Comparison of ENCODE assay signal across 9 mouse cellular contexts in the genomic region with DNA sequence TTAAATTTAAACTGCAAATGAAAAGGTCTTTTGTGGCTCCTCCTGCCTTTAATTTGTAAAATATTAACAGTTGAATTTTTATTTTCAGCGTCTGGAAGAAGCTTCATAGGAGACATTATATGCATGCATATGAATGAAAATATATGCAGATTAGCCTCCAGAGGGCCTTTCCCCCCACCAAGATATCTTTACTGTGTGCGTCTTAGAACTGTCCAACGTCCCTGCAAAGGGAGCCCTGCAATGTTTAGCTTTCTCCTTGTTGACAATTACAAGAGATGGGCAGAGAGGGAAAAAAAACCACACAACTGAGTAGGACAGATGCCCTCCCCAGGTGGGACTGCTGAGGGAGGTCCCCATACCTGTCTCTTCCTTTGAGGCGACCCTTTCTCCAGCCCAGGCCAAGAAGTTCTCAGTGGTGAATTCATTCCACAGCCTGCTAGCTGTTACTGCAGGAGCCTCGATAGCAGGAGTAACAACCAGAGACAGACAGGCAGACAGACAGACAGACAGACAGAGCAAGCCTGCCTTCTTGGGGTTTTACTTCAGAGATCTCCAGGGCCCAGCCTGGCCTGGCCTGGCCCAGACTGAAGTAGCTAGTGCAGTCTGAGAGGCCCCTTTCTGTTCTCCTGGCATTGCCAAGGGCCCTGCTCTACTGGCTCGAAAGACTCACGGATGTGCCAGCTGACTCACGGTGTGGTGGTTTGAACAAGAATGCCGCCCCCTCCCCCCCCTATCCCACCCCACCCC. TPM values are rescaled to one million over a fixed set of nuclear protein-coding genes. Genes with fewer than 3 reads are reported as not detected.
A peak's percentile ranks its signal among the peaks of the same experiment; 100 is the strongest.
DNase-seq lines count a peak whose midpoint lies in the region; ATAC-seq and TF ChIP-seq lines count a peak whose summit lies in the region.
"Had no signal": no experiment of that assay in that cellular context is flagged by ENCODE, and none has a peak within 500 bp of the region (broad histone marks: within the 10 kb centered on the region; RNA-seq: fewer than 3 reads in every experiment).

No protein-coding gene starts in this region.

- TF ChIP-seq CTCF in intestine, postnatal 0 days (IDR thresholded peaks at IDR 0.05; ENCODE audit: low read depth), result no peak

- peaks cover 11% of the 10 kb centered on the region for H3K4me1 ChIP-seq in intestine, embryonic 16.5 days (ENCODE audit: control insufficient read depth, insufficient read depth, low read length)
- H3K4me1 ChIP-seq in intestine, postnatal 0 days (replicated peaks; ENCODE audit: control insufficient read depth, insufficient read depth, low read length), result no peaks in the 10 kb centered on the region
- peaks cover 21% of the 10 kb centered on the region for H3K4me1 ChIP-seq in hindbrain, embryonic 12.5 days
- H3K4me1 ChIP-seq in midbrain, embryonic 16.5 days (ENCODE audit: control insufficient read depth, insufficient read depth, low read length), result peaks cover 12% of the 10 kb centered on the region
- peaks cover 22% of the 10 kb centered on the region for H3K4me1 ChIP-seq in neural tube, embryonic 15.5 days

- no peaks in the 10 kb centered on the region for H3K27me3 ChIP-seq in intestine, embryonic 16.5 days (replicated peaks; ENCODE audit: control insufficient read depth, insufficient read depth, low read length)
- no peaks in the 10 kb centered on the region for H3K27me3 ChIP-seq in intestine, postnatal 0 days (replicated peaks; ENCODE audit: control insufficient read depth, insufficient read depth, low read length)
- H3K27me3 ChIP-seq in hindbrain, embryonic 12.5 days, result no peaks in the 10 kb centered on the region
- no peaks in the 10 kb centered on the region for H3K27me3 ChIP-seq in midbrain, embryonic 16.5 days (ENCODE audit: control insufficient read depth, insufficient read depth, low read depth, low read length)
- H3K27me3 ChIP-seq in neural tube, embryonic 15.5 days (replicated peaks), result no peaks in the 10 kb centered on the region

- no peak overlapping the region for H3K4me3 ChIP-seq in intestine, embryonic 16.5 days (ENCODE audit: low read length)
- H3K4me3 ChIP-seq in intestine, postnatal 0 days (ENCODE audit: low read depth, low read length), result no peak overlapping the region
- H3K4me3 ChIP-seq in hindbrain, embryonic 12.5 days, result no peak overlapping the region
- no peak overlapping the region for H3K4me3 ChIP-seq in midbrain, embryonic 16.5 days (ENCODE audit: low read depth, low read length)
- no peak overlapping the region for H3K4me3 ChIP-seq in neural tube, embryonic 15.5 days (replicated peaks)

- 68% methylated on average over 9 of the region's 9 CpGs for WGBS in intestine, embryonic 16.5 days
- 75% methylated on average over 9 of the region's 9 CpGs for WGBS in intestine, postnatal 0 days
- WGBS in hindbrain, embryonic 12.5 days, result 56% methylated on average over 9 of the region's 9 CpGs
- WGBS in midbrain, embryonic 16.5 days, result 56% methylated on average over 8 of the region's 9 CpGs
- 55% methylated on average over 9 of the region's 9 CpGs for WGBS in neural tube, embryonic 15.5 days

- DNase-seq in gastrocnemius, postnatal 25 days, result no peak
- DNase-seq in urinary bladder, postnatal 10 days (ENCODE audit: low spot score), result no peak

- peak overlapping the region; percentile 25; the same call in 1 of the 2 replicates for H3K9ac ChIP-seq in intestine, embryonic 16.5 days (ENCODE audit: low read depth, low read length)
- H3K9ac ChIP-seq in intestine, postnatal 0 days (ENCODE audit: low read depth, low read length), result no peak overlapping the region
- no peak overlapping the region for H3K9ac ChIP-seq in hindbrain, embryonic 12.5 days
- no peak overlapping the region for H3K9ac ChIP-seq in midbrain, embryonic 16.5 days (ENCODE audit: low read depth, low read length)
- no peak overlapping the region for H3K9ac ChIP-seq in neural tube, embryonic 15.5 days (replicated peaks)

- H3K27ac ChIP-seq in intestine, embryonic 16.5 days (ENCODE audit: low read length), result no peak overlapping the region
- H3K27ac ChIP-seq in intestine, postnatal 0 days (ENCODE audit: low read depth, low read length), result no peak overlapping the region
- 0 out of 2 replicates have a peak overlapping the region, but pooled peaks have one; percentile 7 for H3K27ac ChIP-seq in hindbrain, embryonic 12.5 days
- H3K27ac ChIP-seq in midbrain, embryonic 16.5 days (ENCODE audit: low read length), result peak overlapping the region; percentile 45
- no peak overlapping the region for H3K27ac ChIP-seq in neural tube, embryonic 15.5 days (replicated peaks)

- H3K9me3 ChIP-seq in intestine, embryonic 16.5 days (ENCODE audit: control insufficient read depth, low read length), result no peaks in the 10 kb centered on the region
- no peaks in the 10 kb centered on the region for H3K9me3 ChIP-seq in intestine, postnatal 0 days (ENCODE audit: control insufficient read depth)
- H3K9me3 ChIP-seq in hindbrain, embryonic 12.5 days (replicated peaks), result 0 out of 2 replicates have a peak, but pooled peaks cover 4% of the 10 kb centered on the region
- H3K9me3 ChIP-seq in midbrain, embryonic 16.5 days (replicated peaks; ENCODE audit: control insufficient read depth, low read length, poor library complexity, severe bottlenecking), result no peaks in the 10 kb centered on the region
- no peaks in the 10 kb centered on the region for H3K9me3 ChIP-seq in neural tube, embryonic 15.5 days (replicated peaks)

- H3K4me2 ChIP-seq in intestine, embryonic 16.5 days (ENCODE audit: low read depth, low read length), result no peak overlapping the region
- H3K4me2 ChIP-seq in intestine, postnatal 0 days (replicated peaks; ENCODE audit: low read depth), result no peak overlapping the region
- H3K4me2 ChIP-seq in hindbrain, embryonic 12.5 days (replicated peaks), result no peak overlapping the region
- no peak overlapping the region for H3K4me2 ChIP-seq in midbrain, embryonic 16.5 days (ENCODE audit: low read length)
- no peak overlapping the region; the same call in 1 of the 2 replicates for H3K4me2 ChIP-seq in neural tube, embryonic 15.5 days

- no peak for ATAC-seq in intestine, embryonic 16.5 days
- ATAC-seq in intestine, postnatal 0 days, result no peak
- ATAC-seq in activated CD4-positive, CD25-positive, alpha-beta regulatory T cell, adult 4 months, result peak; percentile 29
- ATAC-seq in hindbrain, embryonic 12.5 days (ENCODE audit: low FRiP score), result no peak
- 0 out of 2 replicates have a peak, but pooled peaks have one; percentile 47 for ATAC-seq in midbrain, embryonic 16.5 days
- no peak for ATAC-seq in neural tube, embryonic 15.5 days (ENCODE audit: low FRiP score)

- no peaks in the 10 kb centered on the region for H3K36me3 ChIP-seq in intestine, embryonic 16.5 days (ENCODE audit: control insufficient read depth, insufficient read depth, low read length)
- H3K36me3 ChIP-seq in intestine, postnatal 0 days (ENCODE audit: control insufficient read depth, insufficient read depth), result no peaks in the 10 kb centered on the region
- H3K36me3 ChIP-seq in hindbrain, embryonic 12.5 days, result no peaks in the 10 kb centered on the region
- no peaks in the 10 kb centered on the region for H3K36me3 ChIP-seq in midbrain, embryonic 16.5 days (ENCODE audit: control insufficient read depth, insufficient read depth, low read length)
- no peaks in the 10 kb centered on the region for H3K36me3 ChIP-seq in neural tube, embryonic 15.5 days

RNA-seq across cellular contexts. Expression of a gene that starts 1.2 kb away (rescaled TPM):
- polyA plus RNA-seq in intestine, embryonic 16.5 days (2015; fragmentation: Nextera tagmentation; extraction: Ambion mirVana), result 0.80 and 1.0 TPM in 2 replicates
- not detected in 2 replicates for polyA plus RNA-seq in intestine, postnatal 0 days (2015; fragmentation: Nextera tagmentation; extraction: Ambion mirVana)
- polyA plus RNA-seq in activated CD4-positive, CD25-positive, alpha-beta regulatory T cell, adult 4 months (2017; shearing (Covaris generic)), result not detected
- polyA plus RNA-seq in hindbrain, embryonic 12.5 days (2016; fragmentation: Nextera tagmentation; extraction: Ambion mirVana), result 0.49 and 3.3 TPM in 2 replicates
- polyA plus RNA-seq in midbrain, embryonic 16.5 days (2015; fragmentation: Nextera tagmentation; extraction: Ambion mirVana), result 5.7 and 6.7 TPM in 2 replicates
- 3.4 and 5.4 TPM in 2 replicates for polyA plus RNA-seq in neural tube, embryonic 15.5 days (2015; fragmentation: Nextera tagmentation; extraction: Ambion mirVana)
- total RNA-seq in gastrocnemius, postnatal 25 days (2021), result 1 to 10 TPM; 3.6 to 3.8 TPM
- polyA plus RNA-seq: liver, embryonic 14.5 days had no signal

Comparison
In these comparisons a context has a peak if more than half of its experiments do, and no peak if none do; other contexts are left out.
1. ATAC-seq: peak in activated CD4-positive, CD25-positive, alpha-beta regulatory T cell, adult 4 months (single experiment) and midbrain, embryonic 16.5 days (single experiment); none in intestine, embryonic 16.5 days (single experiment), intestine, postnatal 0 days (single experiment), hindbrain, embryonic 12.5 days (single experiment) and neural tube, embryonic 15.5 days (single experiment).
2. H3K27ac ChIP-seq: peak in hindbrain, embryonic 12.5 days (single experiment) and midbrain, embryonic 16.5 days (single experiment); none in intestine, embryonic 16.5 days (single experiment), intestine, postnatal 0 days (single experiment) and neural tube, embryonic 15.5 days (single experiment).